Mouse (Mus musculus) intestine, postnatal 0 days (tissue): Measurements from ENCODE around the gene Ropn1. TPM values are rescaled to one million over a fixed set of nuclear protein-coding genes. Genes with fewer than 3 reads are reported as not detected.
A peak's percentile ranks its signal among the peaks of the same experiment; 100 is the strongest.

Experiments used
- ATAC-seq: fragments of 200-750 bp; cut with Nextera tagmentation; 2 replicates; pipeline ENCODE4 v1.8.0; 2017; ENCODE audit warnings: mild to moderate bottlenecking, moderate TSS enrichment, moderate library complexity
- H3K27ac ChIP-seq: fragments of 300-500 bp; sonication (generic); 2 replicates; pipeline ENCODE4 v1.5.1; 2014; ENCODE audit warnings: mild to moderate bottlenecking, low read depth, low read length, moderate library complexity
- H3K27me3 ChIP-seq: fragments of 300-500 bp; sonication (generic); replicated peaks from 2 replicates; pipeline ENCODE4 v1.6.1; 2014; ENCODE audit warnings: low read length, mixed read lengths; ENCODE audit not compliant: control insufficient read depth, insufficient read depth
- H3K36me3 ChIP-seq: fragments of 300-500 bp; sonication (generic); 2 replicates; pipeline ENCODE4 v1.6.1; 2014; ENCODE audit warnings: mild to moderate bottlenecking, moderate library complexity; ENCODE audit not compliant: control insufficient read depth, insufficient read depth
- H3K4me1 ChIP-seq: fragments of 300-500 bp; sonication (generic); replicated peaks from 2 replicates; pipeline ENCODE4 v1.6.1; 2014; ENCODE audit warnings: antibody characterized with exemption, low read length, mixed read lengths; ENCODE audit not compliant: control insufficient read depth, insufficient read depth
- H3K4me2 ChIP-seq: fragments of 300-500 bp; sonication (generic); replicated peaks from 2 replicates; pipeline ENCODE4 v1.6.1; 2014; ENCODE audit warnings: low read depth, mild to moderate bottlenecking, moderate library complexity
- H3K4me3 ChIP-seq: fragments of 300-500 bp; sonication (generic); 2 replicates; pipeline ENCODE4 v1.5.1; 2014; ENCODE audit warnings: low read depth, low read length
- H3K9ac ChIP-seq: fragments of 300-500 bp; sonication (generic); 2 replicates; pipeline ENCODE4 v1.6.1; 2014; ENCODE audit warnings: mild to moderate bottlenecking, low read depth, low read length
- H3K9me3 ChIP-seq: fragments of 300-500 bp; sonication (generic); 2 replicates; pipeline ENCODE4 v1.6.1; 2016; ENCODE audit warnings: mixed run types; ENCODE audit not compliant: control insufficient read depth
- CTCF ChIP-seq: sonication (generic); IDR thresholded peaks from 2 replicates; pipeline ENCODE4 v1.5.1; 2016; ENCODE audit warnings: low read depth, mild to moderate bottlenecking, control low read depth, antibody characterized with exemption, moderate library complexity
- WGBS: fragments of 180-500 bp; shearing (Covaris S2); extraction: QIAGEN DNeasy Blood & Tissue Kit; methylation state at CpG from one replicate; pipeline ENCODE4 v1.1.7; 2014; 5-methylcytosine and 5-hydroxymethylcytosine counted together
- polyA plus RNA-seq: library from polyadenylated mRNA; unstranded; fragments of >200 nt; fragmentation: Nextera tagmentation; extraction: Ambion mirVana; gene quantifications from 2 replicates; pipeline ENCODE4 v1.2.1, GENCODE M21; 2015

Gene Ropn1
- not detected in 2 replicates for polyA plus RNA-seq

- WGBS: 51% methylated on average over 7 of the region's 7 CpGs
- no peak for TF ChIP-seq CTCF
- H3K4me3 ChIP-seq: no peak within 1 kb of the TSS
- no peak within 1 kb of the TSS for H3K9ac ChIP-seq
- no peaks in the 10 kb centered on the region for H3K4me1 ChIP-seq
- no peaks in the 10 kb centered on the region for H3K27me3 ChIP-seq
- no peaks in the 10 kb centered on the region for H3K9me3 ChIP-seq
- H3K36me3 ChIP-seq: no peaks in the 10 kb centered on the region
- H3K4me2 ChIP-seq: no peak within 1 kb of the TSS
- H3K27ac ChIP-seq: no peak within 1 kb of the TSS
- ATAC-seq: no peak
These were observed at the start of gene Ropn1 for GRCm38 (mm10) chr16:34649621-34650020. TSS of gene Ropn1 (plus strand) at chr16:34649921.

DNA sequence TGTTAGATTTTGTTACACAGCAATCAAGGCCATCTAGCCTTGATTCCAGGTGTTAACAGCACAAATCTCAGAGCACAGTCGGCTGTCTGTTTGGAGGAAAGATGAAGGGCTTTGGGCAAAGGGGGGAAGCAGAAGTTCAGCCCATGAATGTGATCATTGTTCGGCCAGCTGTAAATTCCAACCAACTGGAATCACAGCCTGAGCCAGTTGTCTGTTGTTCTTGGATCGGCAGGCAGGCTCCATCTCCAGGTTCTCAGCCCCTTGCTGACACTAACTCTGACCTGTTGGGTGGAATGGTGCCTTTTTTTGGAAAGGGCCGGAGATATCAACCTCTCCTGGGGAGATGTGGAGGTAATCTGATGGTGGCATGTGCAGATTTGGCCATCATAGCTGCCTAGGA is 47.8 kb upstream of the Ropn1 start:
- 74% methylated on average over 4 of the region's 4 CpGs for WGBS
- no peak overlapping the region for H3K27ac ChIP-seq
- no peak overlapping the region for H3K4me2 ChIP-seq
- no peaks in the 10 kb centered on the region for H3K27me3 ChIP-seq
- no peak for TF ChIP-seq CTCF
- no peak overlapping the region for H3K9ac ChIP-seq
- H3K36me3 ChIP-seq: no peaks in the 10 kb centered on the region
- no peaks in the 10 kb centered on the region for H3K9me3 ChIP-seq
- ATAC-seq: no peak
- no peak overlapping the region for H3K4me3 ChIP-seq
- H3K4me1 ChIP-seq: no peaks in the 10 kb centered on the region

DNA sequence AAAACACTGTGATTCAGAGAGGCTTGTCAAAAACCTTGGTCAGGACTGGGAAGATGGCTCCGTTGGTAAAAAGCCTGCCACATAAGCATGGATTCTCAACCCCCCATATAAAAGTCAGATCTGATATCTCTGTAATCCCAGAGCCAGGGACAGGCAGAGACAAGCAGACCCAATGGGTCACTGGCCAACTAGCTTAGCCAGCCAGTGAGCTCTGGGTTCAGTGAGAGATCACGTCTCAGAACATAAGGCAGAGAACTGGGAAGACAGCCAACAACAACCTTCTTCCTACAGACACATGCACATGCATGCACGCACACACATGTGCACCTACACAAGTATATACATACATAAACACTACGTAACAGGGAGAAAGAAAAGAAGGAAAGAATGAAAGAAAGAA is 46.6 kb upstream of the Ropn1 start:
- 72% methylated on average over 4 of the region's 4 CpGs for WGBS
- no peak for ATAC-seq
- Histone ChIP-seq H3K4me1 (no peaks in the 10 kb centered on the region), H3K36me3 (no peaks in the 10 kb centered on the region), H3K4me3 (no peak overlapping the region), H3K9ac (no peak overlapping the region), H3K27me3 (no peaks in the 10 kb centered on the region), H3K27ac (no peak overlapping the region), H3K4me2 (no peak overlapping the region), H3K9me3 (no peaks in the 10 kb centered on the region)
- TF ChIP-seq CTCF: no peak

GRCm38 (mm10) chr16:34603854-34604253 is 45.9 kb upstream of the Ropn1 start:
- WGBS: 72% methylated on average over 6 of the region's 6 CpGs
- H3K4me2 ChIP-seq: no peak overlapping the region
- H3K4me1 ChIP-seq: no peaks in the 10 kb centered on the region
- no peak overlapping the region for H3K9ac ChIP-seq
- no peak for ATAC-seq
- no peaks in the 10 kb centered on the region for H3K27me3 ChIP-seq
- no peak overlapping the region for H3K4me3 ChIP-seq
- no peaks in the 10 kb centered on the region for H3K9me3 ChIP-seq
- no peak for TF ChIP-seq CTCF
- no peak overlapping the region for H3K27ac ChIP-seq
- H3K36me3 ChIP-seq: no peaks in the 10 kb centered on the region

GRCm38 (mm10) chr16:34605679-34606078 is 44.0 kb upstream of the Ropn1 start:
- Histone ChIP-seq H3K27me3 (no peaks in the 10 kb centered on the region), H3K36me3 (no peaks in the 10 kb centered on the region), H3K4me1 (no peaks in the 10 kb centered on the region), H3K9me3 (no peaks in the 10 kb centered on the region), H3K27ac (no peak overlapping the region), H3K4me3 (no peak overlapping the region), H3K4me2 (no peak overlapping the region), H3K9ac (no peak overlapping the region)
- no peak for ATAC-seq
- peak; percentile 79 for TF ChIP-seq CTCF
- WGBS: 20% methylated on average over 3 of the region's 3 CpGs

DNA sequence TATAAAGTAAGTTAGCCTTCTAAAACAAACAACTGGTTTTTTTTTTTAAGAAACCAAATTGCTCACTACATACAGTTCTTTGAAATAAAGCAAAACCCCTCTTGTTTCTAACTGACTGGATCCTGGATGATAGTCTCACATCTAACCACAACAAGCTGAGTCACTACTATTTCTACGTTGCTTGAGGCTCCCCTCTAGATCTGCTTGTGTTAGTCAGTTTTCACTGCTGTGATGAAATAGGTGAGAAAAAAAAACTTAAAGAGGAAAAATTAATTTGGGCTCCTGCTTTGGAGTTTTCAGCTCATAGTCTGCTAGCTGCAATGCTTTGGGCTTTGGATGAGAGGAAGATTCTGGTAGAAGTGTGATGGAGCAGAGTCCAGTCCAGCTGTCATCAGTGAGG is 39.6 kb upstream of the Ropn1 start:
- no peak overlapping the region for H3K27ac ChIP-seq
- no peak for ATAC-seq
- no peaks in the 10 kb centered on the region for H3K27me3 ChIP-seq
- no peaks in the 10 kb centered on the region for H3K4me1 ChIP-seq
- H3K9me3 ChIP-seq: no peaks in the 10 kb centered on the region
- H3K9ac ChIP-seq: no peak overlapping the region
- H3K36me3 ChIP-seq: no peaks in the 10 kb centered on the region
- no peak overlapping the region for H3K4me3 ChIP-seq
- 76% methylated on average over 1 of the region's 1 CpGs for WGBS
- H3K4me2 ChIP-seq: no peak overlapping the region
- no peak for TF ChIP-seq CTCF

- WGBS: 69% methylated on average over 2 of the region's 2 CpGs
- no peak for TF ChIP-seq CTCF
These were observed 35.7 kb upstream of the Ropn1 start for GRCm38 (mm10) chr16:34614021-34614420.

More at GRCm38 (mm10) chr16:34614021-34614420, 35.7 kb upstream of the Ropn1 start:
- no peaks in the 10 kb centered on the region for H3K36me3 ChIP-seq
- H3K4me3 ChIP-seq: no peak overlapping the region
- ATAC-seq: no peak
- no peaks in the 10 kb centered on the region for H3K4me1 ChIP-seq
- no peak overlapping the region for H3K27ac ChIP-seq
- no peak overlapping the region for H3K9ac ChIP-seq
- H3K4me2 ChIP-seq: no peak overlapping the region
- H3K9me3 ChIP-seq: no peaks in the 10 kb centered on the region
- H3K27me3 ChIP-seq: no peaks in the 10 kb centered on the region
